Mouse (Mus musculus) liver, embryonic 15.5 days (tissue): ENCODE measurements around the gene Mccc1. TPM values are rescaled to one million over a fixed set of nuclear protein-coding genes. Genes with fewer than 3 reads are reported as not detected.

Experiments used
- ATAC-seq: fragments of 200-750 bp; cut with Nextera tagmentation; 2 replicates; pipeline ENCODE4 v1.8.0; 2017; ENCODE audit warnings: moderate number of reproducible peaks, mild to moderate bottlenecking, moderate library complexity; ENCODE audit not compliant: insufficient read depth
- H3K27ac ChIP-seq: fragments of 300-500 bp; sonication (generic); replicated peaks from 2 replicates; pipeline ENCODE4 v1.5.1; 2015; ENCODE audit warnings: mild to moderate bottlenecking, inconsistent platforms
- H3K27me3 ChIP-seq: fragments of 300-500 bp; sonication (generic); 2 replicates; pipeline ENCODE4 v1.6.1; 2015; ENCODE audit warnings: mild to moderate bottlenecking, inconsistent platforms
- H3K36me3 ChIP-seq: fragments of 300-500 bp; sonication (generic); replicated peaks from 2 replicates; pipeline ENCODE4 v1.6.1; 2015; ENCODE audit warnings: moderate library complexity, mild to moderate bottlenecking, inconsistent platforms
- H3K4me1 ChIP-seq: fragments of 300-500 bp; sonication (generic); replicated peaks from 2 replicates; pipeline ENCODE4 v1.6.1; 2015; ENCODE audit warnings: inconsistent platforms
- H3K4me2 ChIP-seq: fragments of 300-500 bp; sonication (generic); 2 replicates; pipeline ENCODE4 v1.6.1; 2015; ENCODE audit warnings: moderate library complexity, mild to moderate bottlenecking, inconsistent platforms
- H3K4me3 ChIP-seq: fragments of 300-500 bp; sonication (generic); replicated peaks from 2 replicates; pipeline ENCODE4 v1.5.1; 2015; ENCODE audit warnings: mild to moderate bottlenecking, inconsistent platforms
- H3K9ac ChIP-seq: fragments of 300-500 bp; sonication (generic); 2 replicates; pipeline ENCODE4 v1.6.1; 2015; ENCODE audit warnings: moderate library complexity, mild to moderate bottlenecking, inconsistent platforms
- H3K9me3 ChIP-seq: fragments of 300-500 bp; sonication (generic); replicated peaks from 2 replicates; pipeline ENCODE4 v1.6.1; 2016; ENCODE audit warnings: inconsistent platforms
- WGBS: fragments of 180-500 bp; shearing (Covaris S2); methylation state at CpG from one replicate; pipeline ENCODE4 v1.1.7; 2015; ENCODE audit warnings: mixed read lengths; ENCODE audit not compliant: insufficient replicate concordance; 5-methylcytosine and 5-hydroxymethylcytosine counted together
- polyA plus RNA-seq: library from polyadenylated mRNA; unstranded; fragments of >200 nt; fragmentation: Nextera tagmentation; extraction: Ambion mirVana; gene quantifications from 2 replicates; pipeline ENCODE4 v1.2.1, GENCODE M21; 2015

Mccc1 gene
- polyA plus RNA-seq, 1 experiment from 2014 or later: 14.5 TPM

DNA sequence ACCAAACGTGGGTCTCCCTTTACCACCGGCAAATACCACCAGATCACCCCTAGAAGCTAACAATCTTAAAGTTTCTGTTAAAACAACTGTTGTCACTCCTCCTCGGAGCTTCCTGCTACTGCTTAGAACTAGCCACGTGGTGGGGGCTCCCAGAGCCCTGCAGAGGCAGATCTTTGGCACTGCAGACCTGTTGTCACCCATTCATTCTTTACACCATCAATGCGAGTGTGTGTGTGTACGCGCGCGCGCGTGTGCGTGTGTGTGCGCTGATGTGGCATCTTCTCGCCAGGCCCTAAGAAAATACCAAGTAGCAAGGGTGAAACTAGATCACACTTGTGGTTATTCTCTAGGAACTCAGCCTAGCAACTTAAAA is 67.1 kb downstream of the Mccc1 start:
- peak overlapping the region; percentile 97 for H3K4me3 ChIP-seq
- H3K27ac ChIP-seq: peak overlapping the region; percentile 93
- WGBS: under 1% methylated on average over 14 of the region's 14 CpGs
- peaks cover 47% of the 10 kb centered on the region for H3K4me1 ChIP-seq
- no peak for ATAC-seq
- peak overlapping the region; percentile 100 for H3K9ac ChIP-seq
- H3K27me3 ChIP-seq: no peaks in the 10 kb centered on the region
- peak overlapping the region; percentile 85 for H3K4me2 ChIP-seq
- H3K9me3 ChIP-seq: no peaks in the 10 kb centered on the region
- H3K36me3 ChIP-seq: peaks cover 12% of the 10 kb centered on the region

DNA sequence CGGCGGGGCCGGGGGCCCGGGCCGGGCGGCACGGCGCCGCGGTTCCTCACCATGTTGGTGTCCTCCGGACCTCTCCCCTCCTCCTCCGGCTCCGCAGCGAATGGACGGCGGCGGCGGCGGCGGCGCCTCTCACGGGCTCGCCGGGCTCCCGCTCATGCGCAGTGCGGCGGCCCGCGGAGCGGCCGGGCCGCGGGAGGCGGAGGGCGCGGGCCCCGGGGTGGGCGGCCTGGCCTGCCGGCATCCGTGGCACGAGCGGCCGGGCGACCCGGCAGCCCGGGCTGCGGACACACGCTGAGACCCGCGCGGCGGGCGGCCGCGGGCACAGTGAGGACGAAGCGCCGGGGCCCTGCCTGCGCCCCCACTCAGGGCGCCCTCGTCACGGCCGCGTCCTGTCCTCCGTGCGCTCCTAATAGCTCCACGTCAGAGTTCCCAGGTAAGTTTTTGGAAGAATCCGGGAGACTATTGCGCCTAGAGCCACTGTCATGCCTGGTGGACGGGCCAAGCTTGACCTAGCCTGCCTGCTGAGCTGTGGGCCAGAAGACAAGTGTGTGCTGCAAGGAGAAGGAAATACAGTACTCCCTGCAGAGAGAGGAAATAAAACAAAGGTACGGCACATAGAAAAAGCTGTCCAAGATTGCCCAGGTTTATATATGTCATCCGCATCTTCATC is 67.6 kb downstream of the Mccc1 start:
- Histone ChIP-seq H3K4me3 (peak overlapping the region; percentile 97), H3K9me3 (no peaks in the 10 kb centered on the region), H3K9ac (peak overlapping the region; percentile 100), H3K27ac (peak overlapping the region; percentile 93), H3K4me1 (peaks cover 50% of the 10 kb centered on the region), H3K36me3 (peaks cover 9% of the 10 kb centered on the region), H3K4me2 (peak overlapping the region; percentile 85), H3K27me3 (no peaks in the 10 kb centered on the region)
- ATAC-seq: peak; percentile 86
- under 1% methylated on average over 56 of the region's 73 CpGs for WGBS

DNA sequence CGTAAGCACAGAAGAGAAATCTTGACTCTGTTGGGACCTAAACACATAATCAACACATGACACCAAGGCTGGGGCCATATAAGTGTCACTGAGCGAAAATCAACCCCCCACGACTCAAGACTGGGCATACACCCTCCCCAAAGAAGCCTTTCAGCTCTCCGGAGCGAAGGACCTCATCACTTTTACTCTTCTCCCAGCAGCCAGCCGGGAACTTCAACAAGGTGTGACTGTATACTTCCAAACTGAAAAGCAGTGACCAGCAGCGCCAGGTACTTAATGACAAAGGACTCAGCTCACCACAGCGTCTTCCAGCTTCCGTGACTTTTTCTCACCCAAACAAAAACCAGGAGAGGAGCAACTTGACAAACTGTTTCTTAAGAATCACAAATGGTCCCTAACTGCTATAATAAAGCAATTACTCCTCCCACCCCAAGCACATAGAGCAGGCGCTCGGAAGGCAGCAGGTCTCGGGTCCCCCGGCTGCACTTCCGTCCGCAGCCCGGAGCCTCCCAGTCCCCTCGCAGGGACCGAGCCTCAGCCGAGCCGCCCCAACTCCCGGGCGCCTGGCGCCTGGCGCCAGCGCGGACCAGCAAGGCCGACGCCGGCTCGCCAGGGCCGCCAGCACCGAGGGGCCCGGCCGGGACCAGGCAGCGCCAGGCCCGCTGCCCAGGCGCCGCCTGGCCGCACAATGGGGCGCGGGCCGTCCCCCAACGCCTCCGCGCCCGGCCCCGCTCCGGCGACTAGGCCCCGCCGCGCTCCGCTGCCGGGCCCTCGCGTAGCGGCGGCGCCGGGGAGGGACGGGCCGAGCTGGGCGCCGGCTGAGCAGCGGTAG is 68.4 kb downstream of the Mccc1 start:
- peaks cover 50% of the 10 kb centered on the region for H3K4me1 ChIP-seq
- peak overlapping the region; percentile 100 for H3K9ac ChIP-seq
- WGBS: under 1% methylated on average over 50 of the region's 65 CpGs
- H3K9me3 ChIP-seq: no peaks in the 10 kb centered on the region
- peaks cover 3% of the 10 kb centered on the region for H3K36me3 ChIP-seq
- peak overlapping the region; percentile 85 for H3K4me2 ChIP-seq
- H3K27ac ChIP-seq: peak overlapping the region; percentile 93
- peak; percentile 73 for ATAC-seq
- H3K27me3 ChIP-seq: no peaks in the 10 kb centered on the region
- H3K4me3 ChIP-seq: peak overlapping the region; percentile 97

DNA sequence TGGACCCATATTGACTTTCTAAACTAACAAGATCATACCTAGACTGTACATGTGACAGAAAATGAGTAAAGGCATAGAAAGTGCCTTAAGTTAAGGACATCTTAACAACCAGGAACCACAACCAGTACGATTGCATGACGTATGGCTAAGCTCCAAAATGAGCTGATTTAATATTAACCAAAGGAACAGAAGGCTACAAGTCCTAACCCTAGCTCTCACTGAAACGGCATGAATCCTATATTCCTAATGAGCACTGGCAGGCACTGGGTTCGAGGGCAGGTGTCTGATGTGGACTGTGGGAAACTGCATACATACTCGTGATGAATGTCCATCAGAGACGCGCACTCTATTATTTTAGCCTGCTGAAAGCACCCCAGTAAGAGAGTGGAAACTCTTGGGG is 69.1 kb downstream of the Mccc1 start:
- H3K4me3 ChIP-seq: peak overlapping the region; percentile 97
- ATAC-seq: 0 out of 2 replicates have a peak, but pooled peaks have one; percentile 4
- H3K9me3 ChIP-seq: no peaks in the 10 kb centered on the region
- peak overlapping the region; percentile 93 for H3K27ac ChIP-seq
- H3K4me2 ChIP-seq: peak overlapping the region; percentile 85
- no peaks in the 10 kb centered on the region for H3K27me3 ChIP-seq
- peak overlapping the region; percentile 100 for H3K9ac ChIP-seq
- WGBS: 8% methylated on average over 7 of the region's 7 CpGs
- peaks cover 54% of the 10 kb centered on the region for H3K4me1 ChIP-seq
- H3K36me3 ChIP-seq: no peaks in the 10 kb centered on the region

DNA sequence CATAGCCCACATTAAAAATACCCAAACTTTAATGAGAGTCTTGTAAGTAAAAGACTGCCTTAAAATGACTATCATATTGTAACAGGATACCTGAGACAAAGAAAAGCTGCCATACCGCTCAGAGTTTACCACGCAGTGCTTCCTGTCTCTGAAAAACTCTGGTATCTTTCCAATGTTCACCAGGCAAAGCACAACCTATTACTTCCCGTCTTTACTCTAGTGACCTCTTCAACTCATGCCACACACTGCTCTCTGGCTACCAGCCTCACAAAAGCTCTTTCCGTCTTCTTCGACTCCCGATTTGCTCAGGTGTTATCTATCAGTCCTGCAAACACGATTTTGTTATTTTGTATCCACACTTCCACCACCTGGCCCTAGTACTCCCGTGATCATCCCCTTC is 70.6 kb downstream of the Mccc1 start:
- no peak for ATAC-seq
- Histone ChIP-seq H3K4me1 (peaks cover 59% of the 10 kb centered on the region), H3K27me3 (no peaks in the 10 kb centered on the region), H3K36me3 (no peaks in the 10 kb centered on the region), H3K27ac (peak overlapping the region; percentile 82), H3K4me3 (peak overlapping the region; percentile 43), H3K4me2 (peak overlapping the region; percentile 63), H3K9ac (peak overlapping the region; percentile 45; the same call in 1 of the 2 replicates), H3K9me3 (no peaks in the 10 kb centered on the region)
- WGBS: 4% methylated on average over 8 of the region's 8 CpGs

DNA sequence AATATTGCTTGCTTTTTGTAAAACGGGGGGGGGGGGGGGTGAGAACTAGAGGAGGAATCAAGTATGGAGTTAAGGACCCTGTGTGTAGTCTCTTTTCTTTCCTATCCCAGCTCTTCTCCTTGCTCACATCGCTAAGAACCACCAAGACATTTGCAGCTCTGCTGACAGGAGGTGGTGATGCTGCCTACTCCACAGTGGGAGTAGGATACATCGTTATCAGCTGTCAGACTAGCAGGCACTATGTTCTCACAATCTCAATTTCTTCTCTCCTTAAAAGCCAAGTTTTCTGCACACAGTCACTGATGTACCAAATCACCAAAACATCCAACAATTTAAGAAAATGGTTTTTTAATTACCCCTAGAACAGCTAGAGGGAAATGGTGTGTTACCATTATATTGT is 71.1 kb downstream of the Mccc1 start:
- H3K27me3 ChIP-seq: no peaks in the 10 kb centered on the region
- no peaks in the 10 kb centered on the region for H3K36me3 ChIP-seq
- ATAC-seq: no peak
- no peaks in the 10 kb centered on the region for H3K9me3 ChIP-seq
- 0 out of 2 replicates have a peak overlapping the region, but pooled peaks have one; percentile 45 for H3K9ac ChIP-seq
- peak overlapping the region; percentile 43 for H3K4me3 ChIP-seq
- peaks cover 59% of the 10 kb centered on the region for H3K4me1 ChIP-seq
- 16% methylated on average over 3 of the region's 3 CpGs for WGBS
- peak overlapping the region; percentile 63 for H3K4me2 ChIP-seq
- peak overlapping the region; percentile 82 for H3K27ac ChIP-seq

DNA sequence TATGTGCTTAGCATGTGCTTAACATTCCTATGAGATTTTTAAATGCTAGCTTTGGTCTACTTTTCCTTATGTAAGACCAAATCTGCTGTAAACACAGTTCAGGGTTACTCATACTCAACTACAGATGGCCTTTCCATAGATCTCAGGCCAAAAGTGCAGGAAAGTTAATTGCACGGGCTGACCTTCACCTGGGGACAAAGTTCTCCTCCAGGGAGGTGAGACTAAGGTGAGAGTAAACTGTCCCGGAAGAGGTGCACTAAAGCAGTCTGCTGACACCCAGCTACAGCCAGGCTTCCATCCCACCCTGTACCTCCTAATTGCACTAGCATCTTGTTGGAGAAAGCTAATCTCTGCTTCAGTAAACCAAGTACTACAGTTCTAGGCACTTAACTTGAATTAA is 74.6 kb downstream of the Mccc1 start:
- H3K4me1 ChIP-seq: peaks cover 77% of the 10 kb centered on the region
- peak overlapping the region; percentile 25 for H3K27ac ChIP-seq
- WGBS: 62% methylated on average over 2 of the region's 2 CpGs
- H3K4me3 ChIP-seq: no peak overlapping the region
- no peaks in the 10 kb centered on the region for H3K9me3 ChIP-seq
- no peaks in the 10 kb centered on the region for H3K27me3 ChIP-seq
- H3K36me3 ChIP-seq: no peaks in the 10 kb centered on the region
- H3K9ac ChIP-seq: no peak overlapping the region
- H3K4me2 ChIP-seq: no peak overlapping the region
- no peak for ATAC-seq

DNA sequence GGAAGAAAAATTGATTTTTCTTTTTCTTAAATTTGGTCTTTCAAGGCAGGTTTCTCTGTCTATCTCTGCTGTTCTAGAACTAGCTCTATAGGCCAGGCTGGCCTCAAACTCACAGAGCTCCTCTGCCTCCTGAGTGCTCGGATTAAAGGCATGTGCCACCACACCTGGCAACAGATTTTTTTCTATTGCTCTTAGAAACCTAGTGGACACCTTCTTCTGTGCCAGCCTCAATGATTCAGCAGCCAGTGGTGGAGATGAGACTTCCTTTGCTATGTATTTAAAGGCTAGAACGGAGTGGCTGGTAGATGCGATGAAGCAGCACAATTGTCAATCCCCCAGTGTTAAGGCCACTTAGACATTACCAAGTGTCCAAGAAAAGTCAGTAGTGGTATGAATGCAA is 76.5 kb downstream of the Mccc1 start:
- peak overlapping the region; percentile 74 for H3K4me2 ChIP-seq
- WGBS: 26% methylated on average over 3 of the region's 3 CpGs
- H3K4me3 ChIP-seq: peak overlapping the region; percentile 46
- peak; percentile 79 for ATAC-seq
- H3K27me3 ChIP-seq: no peaks in the 10 kb centered on the region
- peaks cover 71% of the 10 kb centered on the region for H3K4me1 ChIP-seq
- H3K27ac ChIP-seq: peak overlapping the region; percentile 99
- H3K9me3 ChIP-seq: no peaks in the 10 kb centered on the region
- H3K9ac ChIP-seq: peak overlapping the region; percentile 61
- H3K36me3 ChIP-seq: peaks cover 7% of the 10 kb centered on the region

DNA sequence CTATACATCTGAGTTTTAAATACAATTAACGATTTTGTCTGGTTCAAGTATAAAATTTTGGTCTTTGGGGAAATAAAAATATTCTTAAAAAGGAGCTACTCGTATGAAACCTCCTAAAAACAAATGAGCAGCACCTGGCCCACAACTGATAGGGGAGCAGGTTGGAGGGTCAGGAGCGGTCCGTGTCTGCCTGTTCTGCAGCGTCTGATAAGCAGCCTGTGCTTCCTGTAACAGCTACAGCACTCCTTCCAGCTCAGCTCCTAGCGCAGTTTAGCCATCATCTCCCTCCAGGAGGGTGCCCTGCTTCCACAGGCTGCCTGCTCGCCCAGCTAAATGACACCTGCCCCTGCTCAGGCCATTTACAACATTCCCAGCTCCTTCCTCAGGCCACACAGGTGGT is 77.0 kb downstream of the Mccc1 start:
- WGBS: 11% methylated on average over 7 of the region's 7 CpGs
- Histone ChIP-seq H3K4me3 (peak overlapping the region; percentile 46), H3K27ac (peak overlapping the region; percentile 99), H3K9me3 (no peaks in the 10 kb centered on the region), H3K27me3 (no peaks in the 10 kb centered on the region), H3K4me2 (peak overlapping the region; percentile 74), H3K4me1 (peaks cover 66% of the 10 kb centered on the region), H3K9ac (peak overlapping the region; percentile 61), H3K36me3 (peaks cover 11% of the 10 kb centered on the region)
- ATAC-seq: peak; percentile 99

DNA sequence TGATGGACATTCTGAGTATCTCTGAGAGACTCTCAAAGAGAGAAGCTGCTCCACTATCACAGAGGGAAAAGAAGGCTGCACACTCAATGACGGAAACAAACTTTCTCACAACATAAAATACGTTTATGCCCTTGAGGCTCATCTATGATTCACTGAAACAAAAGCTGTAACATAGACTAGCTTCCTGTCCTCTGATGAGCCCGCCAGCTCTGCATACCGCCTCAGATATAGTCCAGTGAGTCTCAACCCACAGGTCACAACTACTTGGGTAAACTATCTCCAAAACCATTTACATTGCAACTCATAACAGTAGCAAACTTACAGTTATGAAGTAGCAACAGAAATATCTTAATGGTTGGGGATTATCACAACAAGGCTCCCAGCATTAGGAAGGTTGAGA is 78.0 kb downstream of the Mccc1 start:
- peak overlapping the region; percentile 46; the same call in 1 of the 2 replicates for H3K4me3 ChIP-seq
- no peaks in the 10 kb centered on the region for H3K27me3 ChIP-seq
- WGBS: 44% methylated on average over 4 of the region's 4 CpGs
- peaks cover 67% of the 10 kb centered on the region for H3K4me1 ChIP-seq
- H3K27ac ChIP-seq: peak overlapping the region; percentile 99
- H3K4me2 ChIP-seq: peak overlapping the region; percentile 74
- peaks cover 21% of the 10 kb centered on the region for H3K36me3 ChIP-seq
- ATAC-seq: no peak
- H3K9me3 ChIP-seq: no peaks in the 10 kb centered on the region
- 0 out of 2 replicates have a peak overlapping the region, but pooled peaks have one; percentile 14 for H3K9ac ChIP-seq

DNA sequence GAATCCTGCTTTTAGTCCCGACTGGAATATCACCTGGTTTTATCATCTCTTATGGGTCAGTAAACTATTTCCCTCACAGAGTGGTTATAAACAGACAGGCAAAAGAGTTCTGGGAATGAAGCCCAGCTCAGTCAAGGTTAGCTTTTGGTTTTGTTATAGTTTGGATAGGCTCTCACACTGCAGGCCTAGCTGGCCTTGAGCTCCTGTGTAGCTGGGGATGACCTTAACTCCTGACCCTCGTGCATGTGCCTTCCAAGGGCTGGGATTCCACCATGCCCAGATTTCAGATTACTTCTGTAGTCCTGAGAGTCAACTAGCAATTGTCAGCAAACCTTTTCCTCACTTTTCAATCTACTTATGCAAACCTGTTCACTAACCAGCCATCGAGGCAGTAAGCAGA is 82.2 kb downstream of the Mccc1 start:
- no peak overlapping the region for H3K4me2 ChIP-seq
- no peak overlapping the region for H3K9ac ChIP-seq
- no peaks in the 10 kb centered on the region for H3K27me3 ChIP-seq
- ATAC-seq: no peak
- peaks cover 55% of the 10 kb centered on the region for H3K36me3 ChIP-seq
- no peak overlapping the region for H3K4me3 ChIP-seq
- no peaks in the 10 kb centered on the region for H3K9me3 ChIP-seq
- peaks cover 37% of the 10 kb centered on the region for H3K4me1 ChIP-seq
- H3K27ac ChIP-seq: no peak overlapping the region; the same call in 1 of the 2 replicates
- WGBS: 72% methylated on average over 3 of the region's 3 CpGs
